Mouse (Mus musculus): ENCODE measurements around the gene Chil1. TPM values are rescaled to one million over a fixed set of nuclear protein-coding genes. Genes with fewer than 3 reads are reported as not detected.
A peak's percentile ranks its signal among the peaks of the same experiment; 100 is the strongest.

Gene Chil1
- 1 to 10 TPM; 1.1 to 1.6 TPM for total RNA-seq (2021)
- 0.20 and 0.57 TPM in 2 replicates for polyA plus RNA-seq (2012; rRNA removed)
- long read RNA-seq: 0 reads

DNA sequence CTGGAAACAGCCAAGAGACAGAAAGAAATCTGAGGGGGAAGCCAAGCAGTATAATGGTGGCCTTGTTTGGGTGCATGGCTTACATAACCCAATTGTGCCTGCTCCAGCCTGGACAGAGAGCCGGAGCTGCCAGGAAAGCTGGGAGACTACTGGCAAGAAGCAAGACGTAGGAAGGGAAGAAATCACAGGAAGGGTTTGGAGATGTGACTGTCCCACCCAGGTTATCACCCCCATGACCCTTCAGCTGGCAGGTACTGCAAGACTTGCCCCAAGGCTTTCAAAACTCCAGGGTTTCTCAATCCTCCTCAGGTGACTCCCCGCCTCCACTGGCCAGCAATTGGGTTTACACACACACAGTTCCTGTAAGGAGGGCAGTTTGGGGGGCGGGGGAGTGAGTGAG, at the start of gene Chil1:
Gene Chil1 (plus strand): TSS at position 152 of the 400 bp plus-strand sequence.
- DNase-seq: no peak

DNA sequence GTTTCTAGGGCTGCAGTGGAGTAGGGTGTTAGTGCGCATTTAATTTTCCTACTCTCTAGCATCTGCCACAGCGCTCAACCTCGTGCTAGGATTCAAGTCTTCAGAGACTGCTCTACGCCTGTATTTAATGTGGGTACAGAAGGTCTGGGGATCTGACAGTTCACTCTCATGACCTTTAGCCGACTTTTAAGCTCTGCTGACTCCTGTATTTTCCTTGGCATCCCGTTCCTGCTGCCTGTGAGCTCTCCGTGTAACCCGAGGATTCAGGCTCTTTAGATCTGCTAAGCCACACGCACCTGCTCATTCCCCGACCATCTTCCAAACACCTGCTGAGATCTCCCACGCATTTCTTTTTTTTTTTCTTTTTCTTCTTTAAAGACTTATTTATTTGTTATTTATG, 48.7 kb upstream of the Chil1 start:
- DNase-seq: no peak

DNA sequence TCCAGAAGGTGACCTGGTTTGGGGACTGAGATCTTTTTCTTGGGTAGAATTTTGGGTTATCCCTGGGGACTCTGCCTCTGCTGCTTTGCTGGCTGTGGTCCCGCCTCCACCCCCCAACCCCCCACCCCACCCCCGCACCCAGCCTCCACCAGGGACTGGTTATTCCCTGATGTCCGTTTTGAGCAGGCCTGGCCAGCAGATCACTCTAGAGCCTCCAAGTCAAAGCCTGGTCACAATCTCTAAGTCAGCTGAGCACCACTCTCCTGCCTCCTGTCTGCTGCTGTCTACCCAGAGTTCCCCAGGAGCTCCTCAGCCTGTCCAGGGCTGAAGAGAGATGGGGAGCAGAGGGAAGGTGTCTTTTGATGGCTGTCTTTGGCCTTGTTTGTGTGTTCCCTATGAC, 45.6 kb upstream of the Chil1 start:
- DNase-seq: no peak

DNA sequence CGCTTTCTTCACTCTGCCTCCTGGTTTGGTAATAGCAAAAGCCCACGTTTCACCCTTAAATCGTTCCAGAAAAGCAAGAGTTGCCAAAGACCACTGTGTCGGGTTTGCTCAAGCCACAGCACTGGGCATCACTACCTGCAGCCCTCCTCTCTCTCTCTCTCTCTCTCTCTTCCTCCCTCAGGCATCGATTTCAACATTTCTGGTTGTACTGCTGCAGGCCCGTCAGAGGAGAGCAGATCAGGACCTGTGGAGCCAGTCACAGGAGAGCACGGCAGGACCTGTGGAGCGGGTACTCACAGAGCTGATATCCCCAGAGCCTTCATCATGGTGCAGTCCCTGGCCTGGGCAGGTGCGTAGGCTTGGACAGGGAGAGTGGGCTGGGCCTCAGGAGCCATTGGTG, 43.6 kb upstream of the Chil1 start:
- DNase-seq: no peak

DNA sequence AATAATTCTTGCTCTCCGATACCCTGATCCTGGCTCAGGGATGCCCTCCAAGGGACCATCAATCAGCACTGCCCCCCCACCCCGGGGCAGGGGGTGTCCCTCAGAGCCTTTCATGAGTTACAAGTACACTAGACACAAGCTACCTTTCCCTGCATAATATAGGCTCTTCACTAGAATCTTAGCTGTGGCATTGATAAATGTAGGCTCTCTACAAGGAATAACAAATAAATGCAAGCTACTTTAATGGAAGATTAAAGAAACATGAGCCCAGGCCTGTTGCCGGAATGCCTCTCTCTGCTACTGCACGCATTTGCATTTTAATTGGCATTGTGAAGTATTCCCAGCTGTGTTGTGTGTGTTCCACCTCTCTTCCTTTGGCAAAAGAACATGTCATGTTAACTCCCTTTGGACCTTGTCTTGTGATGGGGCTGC, 39.6 kb upstream of the Chil1 start:
- DNase-seq: no peak

DNA sequence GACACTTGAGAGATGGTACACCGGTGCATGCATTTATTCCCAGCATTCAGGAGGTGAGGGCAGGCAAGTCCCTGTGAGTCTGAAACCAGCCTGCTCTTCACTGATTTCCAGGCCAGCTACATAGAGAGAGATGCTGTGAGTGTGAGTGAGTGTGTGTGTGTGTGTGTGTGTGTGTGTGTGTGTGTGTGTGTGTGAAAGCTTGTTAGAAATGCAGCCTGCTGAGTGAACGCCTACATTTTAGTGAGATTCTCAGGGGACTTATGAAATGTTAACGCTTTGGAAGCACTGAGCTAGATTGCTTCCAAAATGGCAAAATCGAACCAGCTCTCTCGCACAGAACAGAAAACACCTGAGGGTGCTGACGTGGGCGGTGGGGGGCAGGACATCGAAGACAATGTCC, 35.9 kb upstream of the Chil1 start:
- DNase-seq: no peak

DNA sequence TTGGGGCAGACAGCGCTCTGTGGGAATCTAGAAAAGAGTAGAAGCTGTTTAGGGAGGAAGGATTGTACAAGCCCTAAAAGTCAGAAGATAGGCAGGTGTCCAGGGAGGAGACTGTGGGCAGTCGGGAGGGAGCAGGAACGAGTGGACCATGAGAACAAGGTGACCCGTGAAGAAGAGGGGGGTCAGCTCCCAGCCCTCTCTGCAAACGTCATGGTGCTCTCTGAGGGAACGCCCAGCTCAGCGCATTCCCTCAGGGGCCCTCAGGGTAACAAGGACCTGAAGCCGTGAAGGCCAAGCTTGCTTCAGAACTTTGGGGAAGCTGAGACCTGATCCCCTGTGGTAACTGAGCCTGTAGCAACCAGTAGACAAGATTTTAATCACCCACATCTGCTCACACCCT, 31.9 kb upstream of the Chil1 start:
- DNase-seq: no peak

DNA sequence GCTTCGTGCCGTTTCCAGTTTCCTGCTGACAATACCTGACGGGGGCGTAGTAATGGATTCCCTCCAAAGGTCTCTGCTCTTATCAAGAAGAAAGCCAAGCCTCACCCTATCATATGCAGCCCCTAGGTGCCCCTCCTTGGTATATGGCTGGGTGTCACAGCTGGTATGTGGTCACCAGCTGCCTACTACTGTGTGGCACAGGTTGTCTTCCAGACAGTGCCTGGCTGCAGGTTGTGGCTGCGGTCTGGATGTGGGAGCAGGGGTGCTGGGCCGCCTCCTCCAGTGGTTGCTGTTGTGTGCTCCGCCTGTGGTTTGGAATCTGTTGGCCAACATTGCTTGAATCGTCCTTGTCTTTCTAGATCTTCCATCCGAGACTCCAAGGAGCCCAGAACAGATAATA, 31.2 kb upstream of the Chil1 start:
- DNase-seq: no peak

DNA sequence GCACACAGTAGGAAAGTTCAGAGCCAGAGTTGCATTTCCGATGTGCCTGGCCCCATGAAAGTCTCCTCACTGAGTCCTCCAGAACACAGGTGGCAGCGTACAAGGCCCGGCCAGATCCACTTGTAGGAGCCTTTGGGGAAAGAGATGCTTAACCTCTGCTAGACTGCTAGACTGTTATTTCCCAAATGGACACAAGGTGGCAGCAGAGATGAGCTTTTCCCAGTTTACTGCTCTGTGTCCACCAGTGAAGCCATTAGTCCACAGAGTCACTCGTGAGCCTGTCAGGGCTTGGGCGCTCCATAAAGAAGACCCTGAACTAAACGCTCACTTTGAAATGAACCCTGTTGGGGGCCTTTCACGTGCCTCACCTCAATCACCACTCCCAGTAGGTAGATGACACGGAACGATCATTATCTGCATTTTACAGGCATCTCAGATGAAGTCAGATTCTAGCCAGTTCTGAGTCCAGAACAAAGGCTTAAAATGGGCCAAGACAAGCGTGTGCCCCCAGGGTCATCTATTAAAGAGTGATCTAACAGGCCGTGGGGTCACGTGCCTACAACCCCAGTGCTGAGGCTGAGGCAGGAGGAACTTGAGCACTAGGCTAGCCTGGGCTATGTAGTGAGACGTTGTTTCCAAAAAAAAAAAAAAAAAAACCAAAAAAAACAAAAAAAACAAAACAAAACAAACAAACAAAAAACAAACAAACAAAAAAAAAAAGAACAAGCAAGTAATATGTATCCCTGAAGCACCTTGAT, 30.1 kb upstream of the Chil1 start:
- DNase-seq: peak; percentile 75

DNA sequence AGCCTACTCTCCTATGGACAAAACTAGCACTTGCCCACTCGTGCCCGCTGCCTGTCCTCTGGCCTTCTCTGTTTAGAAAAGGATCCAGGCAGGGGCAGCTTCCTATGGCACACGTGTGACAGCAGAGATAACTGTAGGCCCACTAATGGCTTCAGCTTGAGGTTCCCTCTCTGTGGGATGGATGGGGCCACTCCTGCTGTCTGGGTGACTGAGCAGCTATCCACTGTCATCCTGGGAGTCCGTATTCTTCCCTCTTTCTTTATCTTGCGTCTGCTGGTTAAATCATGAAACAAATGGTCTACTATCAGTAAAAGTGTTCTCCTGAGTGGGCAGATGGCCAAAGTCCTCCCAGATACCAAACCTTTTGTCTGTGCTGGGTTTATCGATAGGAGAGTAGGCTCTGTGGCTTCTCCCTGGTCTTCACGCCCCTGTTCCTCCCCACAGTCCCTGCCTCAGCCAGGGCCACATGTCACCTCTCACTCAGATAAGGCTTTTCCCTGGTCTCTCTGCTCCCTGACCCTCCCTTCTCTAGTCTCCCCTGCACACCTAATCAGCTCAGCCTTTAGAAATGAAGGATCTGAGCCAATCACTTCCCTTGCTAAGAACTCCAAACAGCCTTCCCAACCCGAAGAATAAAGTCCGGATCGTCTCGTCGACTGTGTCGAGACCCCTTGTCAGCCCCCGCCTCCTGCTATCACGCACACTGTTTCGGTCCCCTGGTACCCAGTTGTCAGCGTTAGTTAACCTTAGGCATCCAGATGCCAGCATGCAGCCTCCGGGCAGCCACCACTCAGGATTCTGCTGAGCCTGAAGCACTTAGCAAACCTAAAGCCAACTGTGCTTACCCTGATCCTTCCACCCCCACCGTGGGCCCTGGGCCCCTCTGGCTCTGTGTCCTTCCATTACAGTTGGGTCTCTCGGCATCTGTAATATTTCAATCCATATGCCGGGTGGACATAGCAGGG, 29.1 kb upstream of the Chil1 start:
- no peak for DNase-seq

DNA sequence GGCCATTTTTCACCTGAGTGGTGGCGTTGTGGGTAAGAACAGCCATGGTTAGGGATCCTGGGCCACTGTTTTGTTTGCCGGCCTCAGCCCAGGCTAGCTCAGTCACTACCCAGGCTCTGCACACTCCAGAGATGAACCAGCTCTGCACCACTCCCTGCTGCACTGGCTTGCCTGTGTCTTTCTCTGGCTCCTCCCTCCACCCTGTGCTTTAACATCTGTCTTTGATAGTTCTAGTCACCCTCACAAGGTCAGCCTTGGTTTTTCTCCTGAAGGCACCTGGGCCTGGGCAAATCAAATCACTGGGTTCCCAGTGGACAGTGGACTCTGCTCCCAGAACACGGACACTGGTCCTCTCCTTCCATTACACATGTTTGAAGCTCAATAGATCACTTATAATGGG, 27.9 kb upstream of the Chil1 start:
- DNase-seq: no peak

DNA sequence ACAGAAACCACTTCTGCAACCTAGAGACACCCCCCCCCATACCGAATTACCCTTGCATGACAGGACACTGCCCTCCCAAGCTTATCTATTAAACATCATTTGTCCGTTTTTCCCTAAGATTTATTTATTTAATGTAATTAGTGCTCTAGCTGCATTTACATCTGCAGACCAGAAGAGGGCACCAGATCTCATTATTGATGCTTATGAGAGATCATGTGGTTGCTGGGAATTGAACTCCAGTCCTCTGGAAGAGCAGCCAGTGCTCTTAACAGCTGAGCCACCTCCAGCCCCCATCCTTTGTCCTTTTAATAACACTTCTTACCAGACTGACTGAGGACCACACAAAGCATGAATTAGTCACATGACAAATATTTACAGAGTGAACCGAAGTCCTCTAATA, 27.3 kb upstream of the Chil1 start:
- DNase-seq: no peak

DNA sequence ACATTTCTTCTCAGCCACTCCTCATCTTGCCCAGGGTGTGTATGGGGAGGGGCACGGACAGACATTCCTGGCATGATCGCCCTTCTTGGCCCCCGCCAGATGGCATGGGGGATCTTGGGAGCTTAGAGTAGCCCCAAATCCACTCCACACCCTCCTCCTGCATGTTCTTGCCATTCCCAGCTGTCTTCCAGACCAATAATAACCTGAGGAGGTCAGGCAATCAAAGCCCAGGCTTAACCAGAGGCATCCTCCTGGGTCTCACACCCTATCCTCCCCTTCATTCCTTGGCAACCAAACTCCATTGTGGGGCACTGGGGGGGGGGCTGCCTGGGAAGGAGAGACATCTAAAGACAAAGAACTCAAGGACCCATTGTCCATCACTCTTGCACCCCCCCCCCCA, 21.6 kb upstream of the Chil1 start:
- no peak for DNase-seq

DNA sequence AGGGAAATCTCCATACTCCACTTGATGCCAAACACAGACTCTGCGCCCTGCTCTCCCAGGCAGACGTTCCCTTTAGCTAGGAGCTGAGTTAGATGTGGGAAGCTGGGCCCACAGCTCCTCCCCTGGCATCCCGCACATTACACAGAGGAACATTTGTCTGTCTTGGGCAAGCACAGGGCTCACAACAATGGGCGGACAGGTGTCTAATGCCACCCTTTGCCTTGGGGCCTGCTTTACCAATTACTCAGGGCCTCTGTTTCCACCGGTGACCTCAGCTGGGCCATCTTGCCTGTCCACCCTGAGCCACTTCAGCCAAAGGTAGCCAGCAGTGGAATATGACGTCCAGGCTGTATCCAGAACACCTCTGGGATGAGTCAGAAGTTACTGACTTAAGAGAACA, 20.6 kb upstream of the Chil1 start:
- DNase-seq: no peak

DNA sequence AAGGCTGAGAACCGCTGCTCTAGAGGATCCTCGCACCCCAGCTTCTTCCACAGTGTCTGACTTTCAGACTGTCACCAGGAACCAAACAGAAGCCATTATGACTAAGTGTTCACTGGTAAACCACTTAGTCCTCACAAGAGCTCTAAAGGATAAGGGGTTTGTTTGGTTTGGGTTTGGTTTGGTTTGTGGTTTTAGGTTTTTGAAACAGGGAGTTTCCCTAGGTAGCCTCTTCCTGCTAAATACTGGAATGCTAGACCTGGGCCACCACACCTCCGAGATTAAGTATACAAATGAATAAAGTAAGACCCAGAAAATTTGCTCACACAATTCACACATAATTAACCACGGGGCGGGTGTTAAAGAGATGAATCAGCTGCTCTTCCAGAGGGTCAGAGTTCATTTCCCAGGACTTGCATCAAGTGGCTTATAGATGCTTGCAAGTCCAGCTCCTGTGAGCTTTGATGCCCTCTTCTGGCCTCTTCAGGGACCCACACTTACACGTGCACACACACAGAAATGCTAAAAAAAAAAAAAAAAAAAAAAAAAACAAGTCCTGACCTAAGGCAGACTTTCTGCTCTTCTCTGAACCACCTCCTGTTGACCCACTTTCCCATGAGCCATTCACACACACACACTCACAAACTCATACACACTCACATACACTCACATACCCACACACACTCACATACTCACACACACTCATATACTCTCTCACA, 19.3 kb upstream of the Chil1 start:
- no peak for DNase-seq

DNA sequence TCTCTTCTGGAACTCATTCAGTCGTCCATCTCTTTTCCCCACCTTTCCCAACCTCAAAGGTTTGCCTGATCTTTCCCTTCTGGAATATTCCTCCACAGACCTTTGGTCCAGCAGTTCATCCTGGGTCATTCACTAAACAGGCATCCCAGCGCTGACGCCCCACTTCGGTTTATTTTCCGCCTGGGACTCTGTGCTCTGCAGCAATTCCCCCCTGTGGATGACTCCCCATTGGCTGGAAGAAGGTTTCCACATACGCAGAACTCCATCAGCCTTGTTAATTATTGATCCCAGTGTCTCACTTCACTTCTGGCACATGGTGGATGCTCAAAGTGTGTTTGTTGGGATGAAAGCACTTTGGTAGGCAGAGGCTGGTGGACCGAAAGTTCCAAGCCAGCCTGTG, 18.5 kb upstream of the Chil1 start:
- no peak for DNase-seq

DNA sequence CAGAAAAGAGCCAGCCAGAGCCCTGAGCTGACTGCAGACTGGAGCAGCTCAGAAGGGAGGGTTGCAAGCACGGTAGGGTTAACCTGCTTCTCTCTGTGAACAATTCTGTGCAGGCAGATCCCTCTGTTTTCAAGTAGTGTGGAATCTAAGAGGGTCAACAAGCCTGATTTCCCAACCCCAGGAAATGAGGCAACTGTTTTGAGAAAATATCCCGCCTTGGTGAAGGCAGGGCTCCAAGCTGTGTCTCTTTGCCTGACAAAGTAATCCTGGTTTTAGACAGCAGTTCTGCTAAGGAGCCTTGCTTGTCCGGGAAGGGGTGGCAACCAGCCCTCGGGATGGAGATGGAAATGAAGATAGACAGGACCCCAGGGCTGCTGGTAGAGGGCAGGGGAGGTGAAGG, 17.5 kb upstream of the Chil1 start:
- DNase-seq: no peak

DNA sequence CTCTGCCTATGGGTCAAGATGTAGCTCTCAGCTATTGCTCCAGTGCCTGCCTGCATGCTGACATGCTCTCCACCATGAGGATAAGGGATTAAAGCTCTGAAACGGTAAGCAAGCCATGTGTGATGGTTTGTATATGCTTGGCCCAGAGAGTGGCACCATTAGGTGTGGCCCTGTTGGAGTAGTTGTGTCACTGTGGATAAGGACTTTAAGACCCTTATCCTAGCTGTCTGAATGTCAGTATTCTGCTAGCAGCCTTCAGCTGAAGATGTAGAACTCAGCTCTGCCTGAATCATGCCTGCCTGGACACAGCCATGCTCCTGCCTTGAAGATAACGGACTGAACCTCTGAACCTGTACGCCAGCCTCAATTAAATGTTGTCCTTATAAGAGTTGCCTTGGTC, 15.4 kb upstream of the Chil1 start:
- DNase-seq: no peak

DNA sequence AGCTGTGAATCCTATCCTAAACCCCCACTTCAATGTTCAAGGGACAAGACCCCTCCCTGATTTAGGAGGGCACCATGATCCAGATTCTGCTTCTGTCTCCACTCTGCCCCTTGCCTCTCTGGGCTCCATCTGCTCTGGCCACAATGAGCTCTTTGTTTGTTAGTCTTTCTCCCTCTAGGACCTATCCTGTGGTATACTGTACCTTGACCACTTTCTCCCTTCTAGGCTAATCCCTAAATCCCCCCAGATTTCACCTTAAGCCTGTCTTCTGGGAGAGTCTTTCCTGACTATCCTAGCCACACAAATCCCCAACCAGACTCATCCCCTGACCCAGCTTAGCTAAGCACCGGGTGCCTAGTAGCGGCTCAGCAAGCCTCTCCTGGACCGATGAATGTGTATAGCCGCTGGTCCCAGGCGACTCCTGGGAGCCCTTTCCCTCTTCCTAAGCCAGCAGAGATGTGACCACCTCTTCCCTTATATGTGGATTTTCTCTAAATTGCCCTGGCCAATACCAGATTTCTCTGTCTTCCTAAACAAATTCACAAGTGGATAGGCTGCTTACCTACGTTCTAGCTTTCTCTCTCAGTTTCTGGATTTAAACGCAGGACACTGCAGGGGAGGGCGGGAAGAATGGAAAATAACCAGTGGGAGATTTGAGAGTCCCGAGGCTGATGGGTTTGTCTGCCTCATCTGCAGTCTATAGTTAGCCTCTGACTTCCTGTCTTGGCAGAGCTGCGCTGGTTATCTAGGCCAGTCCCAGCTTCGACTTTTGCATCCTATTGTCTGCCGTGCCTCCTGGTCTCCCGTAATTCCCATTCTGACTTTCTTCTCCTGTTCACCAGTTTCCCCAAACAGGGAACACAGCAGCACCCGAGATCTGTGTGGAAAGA, 14.3 kb upstream of the Chil1 start:
- no peak for DNase-seq

DNA sequence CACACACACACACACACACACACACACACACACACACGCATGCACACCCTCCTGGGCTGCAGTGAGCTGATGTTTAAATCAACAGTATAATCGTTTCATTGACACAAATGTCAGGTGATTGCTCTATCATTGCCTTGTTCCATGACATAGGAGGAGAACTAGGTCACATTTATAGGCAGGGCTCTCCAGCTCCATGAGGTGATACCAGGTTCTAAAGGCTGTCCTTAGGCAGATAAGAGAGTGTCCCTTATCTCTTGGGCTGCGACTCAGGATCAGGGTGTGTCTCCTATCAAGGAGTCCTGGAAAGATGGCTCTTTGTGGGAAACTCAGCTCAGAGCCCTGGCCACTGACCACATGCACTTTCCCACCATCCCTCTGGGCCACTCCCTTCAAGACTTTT, 13.4 kb upstream of the Chil1 start:
- no peak for DNase-seq

DNA sequence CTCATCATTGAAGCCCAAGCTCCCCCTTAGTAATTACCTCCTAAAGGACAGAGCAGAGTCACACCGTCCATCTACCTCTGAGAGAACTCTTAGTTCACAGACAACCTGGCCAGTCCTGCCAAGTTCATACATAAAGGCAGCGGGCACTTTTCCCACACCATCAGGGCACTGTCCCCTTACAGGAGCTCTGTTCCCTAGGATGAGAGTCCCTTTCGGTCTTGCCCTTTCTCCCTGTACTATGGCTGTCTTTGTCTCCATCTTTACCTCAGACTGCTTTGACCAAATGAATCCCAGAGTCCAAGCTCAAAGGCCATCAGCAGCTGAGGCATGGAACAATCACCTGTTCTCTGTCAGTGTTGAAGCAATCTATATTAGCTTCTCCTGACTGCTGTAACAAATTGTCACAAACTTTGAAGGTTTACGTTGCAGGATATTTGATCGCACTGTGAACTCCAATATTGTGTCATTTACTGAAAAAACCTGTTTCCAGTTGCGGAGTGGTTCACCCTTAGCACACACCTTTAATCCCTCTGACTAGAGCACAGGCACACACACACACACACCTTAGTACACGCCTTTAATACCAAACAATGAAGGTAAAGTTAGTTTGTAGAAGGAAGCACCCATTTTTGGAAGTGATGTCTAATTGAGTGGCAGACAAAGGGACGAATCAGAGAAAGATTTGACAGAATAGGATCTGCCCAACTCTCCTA, 12.8 kb upstream of the Chil1 start:
- DNase-seq: no peak
